10 mouse cellular contexts compared by ENCODE assay signal in genomic region chr1:62718237-62718571, GRCm38 (mm10). TPM values are rescaled to one million over a fixed set of nuclear protein-coding genes. Genes with fewer than 3 reads are reported as not detected.
A peak's percentile ranks its signal among the peaks of the same experiment; 100 is the strongest.
DNase-seq lines count a peak whose midpoint lies in the region; ATAC-seq lines count a peak whose summit lies in the region.
"Had no signal": no experiment of that assay in that cellular context is flagged by ENCODE, and none has a peak within 500 bp of the region (broad histone marks: within the 10 kb centered on the region; RNA-seq: fewer than 3 reads in every experiment).

No protein-coding gene starts in this region.

- no peaks in the 10 kb centered on the region for H3K9me3 ChIP-seq in midbrain, embryonic 13.5 days
- H3K9me3 ChIP-seq in midbrain, embryonic 11.5 days (ENCODE audit: control insufficient read depth, low read length) = no peaks in the 10 kb centered on the region; the same call in 1 of the 2 replicates
- no peaks in the 10 kb centered on the region for H3K9me3 ChIP-seq in forebrain, embryonic 16.5 days (ENCODE audit: control insufficient read depth, low read length)
- no peaks in the 10 kb centered on the region for H3K9me3 ChIP-seq in neural tube, embryonic 14.5 days (ENCODE audit: control insufficient read depth, low read length)

- peaks cover 11% of the 10 kb centered on the region; the same call in 1 of the 2 replicates for H3K27me3 ChIP-seq in midbrain, embryonic 13.5 days
- no peaks in the 10 kb centered on the region for H3K27me3 ChIP-seq in midbrain, embryonic 11.5 days (ENCODE audit: control insufficient read depth, insufficient read depth, low read length)
- H3K27me3 ChIP-seq in forebrain, embryonic 16.5 days (replicated peaks; ENCODE audit: control insufficient read depth, insufficient read depth, low read length) = no peaks in the 10 kb centered on the region
- no peaks in the 10 kb centered on the region for H3K27me3 ChIP-seq in neural tube, embryonic 14.5 days (ENCODE audit: control insufficient read depth, insufficient read depth, low read length)

- 0 out of 2 replicates have a peak overlapping the region, but pooled peaks have one; percentile 32 for H3K9ac ChIP-seq in midbrain, embryonic 13.5 days (replicated peaks)
- H3K9ac ChIP-seq in midbrain, embryonic 11.5 days (ENCODE audit: low read length) = no peak overlapping the region
- no peak overlapping the region for H3K9ac ChIP-seq in forebrain, embryonic 16.5 days (replicated peaks; ENCODE audit: low read depth, low read length)
- H3K9ac ChIP-seq in neural tube, embryonic 14.5 days (replicated peaks; ENCODE audit: low read depth, low read length) = no peak overlapping the region; the same call in 1 of the 2 replicates
- H3K9ac ChIP-seq: liver, embryonic 14.5 days had no signal

- peaks cover 7% of the 10 kb centered on the region; the same call in 1 of the 2 replicates for H3K36me3 ChIP-seq in midbrain, embryonic 13.5 days
- H3K36me3 ChIP-seq in midbrain, embryonic 11.5 days (ENCODE audit: control insufficient read depth, insufficient read depth, low read length) = no peaks in the 10 kb centered on the region; the same call in 1 of the 2 replicates
- no peaks in the 10 kb centered on the region for H3K36me3 ChIP-seq in forebrain, embryonic 16.5 days (ENCODE audit: control insufficient read depth, insufficient read depth)
- no peaks in the 10 kb centered on the region for H3K36me3 ChIP-seq in neural tube, embryonic 14.5 days (ENCODE audit: control insufficient read depth, insufficient read depth, low read length)

- H3K4me2 ChIP-seq in midbrain, embryonic 13.5 days (replicated peaks) = no peak overlapping the region
- no peak overlapping the region for H3K4me2 ChIP-seq in midbrain, embryonic 11.5 days
- H3K4me2 ChIP-seq in forebrain, embryonic 16.5 days (ENCODE audit: low read length) = peak overlapping the region; percentile 24; the same call in 1 of the 2 replicates
- peak overlapping the region; percentile 42; the same call in 1 of the 2 replicates for H3K4me2 ChIP-seq in neural tube, embryonic 14.5 days (ENCODE audit: low read depth, low read length)

- 52% methylated on average over 5 of the region's 5 CpGs for WGBS in midbrain, embryonic 13.5 days
- 65% methylated on average over 5 of the region's 5 CpGs for WGBS in midbrain, embryonic 11.5 days
- 42% methylated on average over 5 of the region's 5 CpGs for WGBS in forebrain, embryonic 16.5 days
- 21% methylated on average over 5 of the region's 5 CpGs for WGBS in neural tube, embryonic 14.5 days

- ATAC-seq in frontal cortex, adult (ENCODE audit: low TSS enrichment) = 0 out of 2 replicates have a peak, but pooled peaks have one; percentile 17
- no peak for ATAC-seq in midbrain, embryonic 13.5 days
- ATAC-seq in midbrain, embryonic 11.5 days (ENCODE audit: low FRiP score) = no peak
- ATAC-seq in forebrain, embryonic 16.5 days = peak; percentile 2; the same call in 1 of the 2 replicates
- ATAC-seq in neural tube, embryonic 14.5 days (ENCODE audit: low read depth) = peak; percentile 33; the same call in 1 of the 2 replicates

- no peak for DNase-seq in frontal cortex, postnatal 14 days (ENCODE audit: low spot score in 2 of 2)
- no peak for DNase-seq in midbrain, embryonic 11.5 days (ENCODE audit: low spot score, missing footprints)
- DNase-seq in right cerebral cortex, postnatal 4 days = no peak
- no peak for DNase-seq in kidney, adult 9 months
- DNase-seq: thymus, postnatal 25 days had no signal

- no peak overlapping the region for H3K4me3 ChIP-seq in midbrain, embryonic 13.5 days (replicated peaks)
- H3K4me3 ChIP-seq in midbrain, embryonic 11.5 days (ENCODE audit: low read depth, low read length) = no peak overlapping the region
- no peak overlapping the region for H3K4me3 ChIP-seq in forebrain, embryonic 16.5 days (replicated peaks; ENCODE audit: low read length)
- no peak overlapping the region for H3K4me3 ChIP-seq in neural tube, embryonic 14.5 days (ENCODE audit: low read depth, low read length)

- H3K27ac ChIP-seq in midbrain, embryonic 13.5 days = peak overlapping the region; percentile 31; the same call in 1 of the 2 replicates
- H3K27ac ChIP-seq in midbrain, embryonic 11.5 days (ENCODE audit: low read depth, low read length) = no peak overlapping the region
- peak overlapping the region; percentile 12; the same call in 1 of the 2 replicates for H3K27ac ChIP-seq in forebrain, embryonic 16.5 days (ENCODE audit: low read length)
- peak overlapping the region; percentile 53 for H3K27ac ChIP-seq in neural tube, embryonic 14.5 days (ENCODE audit: low read depth, low read length)
- H3K27ac ChIP-seq: liver, embryonic 14.5 days had no signal

- peaks cover 22% of the 10 kb centered on the region for H3K4me1 ChIP-seq in midbrain, embryonic 13.5 days (replicated peaks)
- H3K4me1 ChIP-seq in midbrain, embryonic 11.5 days (ENCODE audit: control insufficient read depth, insufficient read depth, low read length) = no peaks in the 10 kb centered on the region; the same call in 1 of the 2 replicates
- H3K4me1 ChIP-seq in forebrain, embryonic 16.5 days (replicated peaks; ENCODE audit: control insufficient read depth, insufficient read depth, low read length) = peaks cover 23% of the 10 kb centered on the region
- H3K4me1 ChIP-seq in neural tube, embryonic 14.5 days (ENCODE audit: control insufficient read depth, insufficient read depth, low read length) = peaks cover 25% of the 10 kb centered on the region

RNA-seq across cellular contexts. Expression of gene Nrp2, which starts 15.1 kb away (rescaled TPM):
- 15.9 and 18.7 TPM in 2 replicates for polyA plus RNA-seq in midbrain, embryonic 13.5 days (2015; fragmentation: Nextera tagmentation; extraction: Ambion mirVana)
- polyA plus RNA-seq in midbrain, embryonic 11.5 days (2014; fragmentation: Nextera tagmentation; extraction: Ambion mirVana) = 12.5 and 13.3 TPM in 2 replicates
- polyA plus RNA-seq in forebrain, embryonic 16.5 days (2015; fragmentation: Nextera tagmentation; extraction: Ambion mirVana) = 31.1 and 43.9 TPM in 2 replicates
- polyA plus RNA-seq in neural tube, embryonic 14.5 days (2014; fragmentation: Nextera tagmentation; extraction: Ambion mirVana) = 35.8 and 39.4 TPM in 2 replicates

Comparison
In these comparisons a context has a peak if more than half of its experiments do, and no peak if none do; other contexts are left out.
1. ATAC-seq: peak in frontal cortex, adult (single experiment), forebrain, embryonic 16.5 days (single experiment) and neural tube, embryonic 14.5 days (single experiment); none in midbrain, embryonic 13.5 days (single experiment) and midbrain, embryonic 11.5 days (single experiment).
2. H3K4me2 ChIP-seq: peak in forebrain, embryonic 16.5 days (single experiment) and neural tube, embryonic 14.5 days (single experiment); none in midbrain, embryonic 13.5 days (single experiment) and midbrain, embryonic 11.5 days (single experiment).